In genomic region chr13:47170026-47170425, GRCm38 (mm10) we compare ENCODE assay signal across 27 mouse cellular contexts.
"Had no signal": no experiment of that assay in that cellular context is flagged by ENCODE, and none has a peak within 500 bp of the region (broad histone marks: within the 10 kb centered on the region; RNA-seq: fewer than 3 reads in every experiment).

No protein-coding gene starts in this region.

- H3K36me3 ChIP-seq: limb, embryonic 13.5 days; lung, embryonic 15.5 days; midbrain, embryonic 10.5 days; midbrain, embryonic 13.5 days; neural tube, embryonic 13.5 days; stomach, embryonic 15.5 days had no signal

- H3K9me3 ChIP-seq: lung, embryonic 15.5 days; midbrain, embryonic 10.5 days; midbrain, embryonic 13.5 days; neural tube, embryonic 13.5 days; stomach, embryonic 15.5 days had no signal

- DNase-seq: kidney, adult 18-20 months; kidney, adult 9 months; kidney, postnatal 14 days; kidney, postnatal 4 days; left cerebral cortex, postnatal 4 days; lung, adult 18-20 months; lung, postnatal 10 days; lung, postnatal 36 days; retina, postnatal 1 day; right cerebral cortex, postnatal 25 days; spleen, adult 18-20 months; thymus, adult 2 months; thymus, postnatal 14 days; thymus, postnatal 4 days had no signal

- H3K4me1 ChIP-seq: limb, embryonic 13.5 days; lung, embryonic 15.5 days; midbrain, embryonic 10.5 days; midbrain, embryonic 13.5 days; neural tube, embryonic 13.5 days; stomach, embryonic 15.5 days had no signal

- H3K4me2 ChIP-seq: limb, embryonic 13.5 days; lung, embryonic 15.5 days; midbrain, embryonic 13.5 days; neural tube, embryonic 13.5 days; stomach, embryonic 15.5 days had no signal

- H3K9ac ChIP-seq: limb, embryonic 13.5 days; lung, embryonic 15.5 days; midbrain, embryonic 13.5 days; neural tube, embryonic 13.5 days; stomach, embryonic 15.5 days had no signal

- ATAC-seq: hindbrain, postnatal 0 days; inflammation-experienced regulatory T-cells, adult 6 months; intestine, embryonic 16.5 days; midbrain, embryonic 13.5 days; midbrain, embryonic 16.5 days had no signal

- H3K4me3 ChIP-seq: left cerebral cortex, adult 2 months; limb, embryonic 13.5 days; lung, embryonic 15.5 days; megakaryocyte, embryonic 14.5 days; midbrain, embryonic 10.5 days; midbrain, embryonic 13.5 days; myocyte; neural tube, embryonic 13.5 days; stomach, embryonic 15.5 days had no signal

- H3K27ac ChIP-seq: hindbrain, postnatal 0 days; left cerebral cortex, adult 2 months; limb, embryonic 13.5 days; lung, embryonic 15.5 days; midbrain, embryonic 10.5 days; midbrain, embryonic 13.5 days; neural tube, embryonic 13.5 days had no signal

- H3K27me3 ChIP-seq: limb, embryonic 13.5 days; lung, embryonic 15.5 days; midbrain, embryonic 13.5 days; neural tube, embryonic 13.5 days; stomach, embryonic 15.5 days had no signal
